Mouse (Mus musculus) brain, embryonic 14.5 days (tissue): ENCODE results near the gene Stx1a.

Experiments used
- CTCF ChIP-seq: fragments of 200-500 bp; IDR thresholded peaks from 2 replicates; pipeline ENCODE4 v1.5.1; 2012; ENCODE audit warnings: inconsistent platforms, mild to moderate bottlenecking, moderate library complexity, borderline replicate concordance; ENCODE audit not compliant: insufficient read depth, insufficient read length; ENCODE audit errors: extremely low read depth
- POLR2A ChIP-seq: fragments of 200-500 bp; IDR thresholded peaks from 2 replicates; pipeline ENCODE4 v1.6.1; 2012; ENCODE audit warnings: mild to moderate bottlenecking, inconsistent platforms, borderline replicate concordance; ENCODE audit not compliant: poor library complexity, insufficient read depth, insufficient read length, severe bottlenecking; ENCODE audit errors: extremely low read depth

GRCm38 (mm10) chr5:135009590-135010319 is 13.5 kb upstream of the Stx1a start:
- no peak for TF ChIP-seq CTCF
- peak; percentile 20; the same call in 1 of the 2 replicates for TF ChIP-seq POLR2A
